Mouse (Mus musculus): Measurements from ENCODE around the gene Rere. TPM values are rescaled to one million over a fixed set of nuclear protein-coding genes. Genes with fewer than 3 reads are reported as not detected.

Gene Rere
- total and polyA plus RNA-seq, 3 experiments, result 3.1 to 36.5 (median 8.7) TPM

GRCm38 (mm10) chr4:150516201-150516600 lies 234.8 kb downstream of the Rere start:
- Histone ChIP-seq H3K4me1 (ENCODE audit: control insufficient read depth in 1 of 2, insufficient read depth in 2 of 2) (no peaks in the 10 kb centered on the region), H3K27me3 (replicated peaks) (no peaks in the 10 kb centered on the region), H3K27ac (ENCODE audit: insufficient read depth, low read depth) (no peak overlapping the region), H3K79me2 (replicated peaks; ENCODE audit: control insufficient read depth, extremely low read depth, insufficient read depth, poor library complexity, severe bottlenecking) (no peaks in the 10 kb centered on the region), H3K9ac (ENCODE audit: insufficient read depth, low read depth) (no peak overlapping the region), H3K9me3 (replicated peaks; ENCODE audit: low read length) (no peaks in the 10 kb centered on the region), H3K36me3 (replicated peaks in 1 of 2; ENCODE audit: control insufficient read depth in 1 of 2, insufficient read depth in 1 of 2, low read length in 1 of 2) (peaks cover 7 to 31% of the 10 kb centered on the region in 2 experiments), H3K4me3 (replicated peaks in 1 of 3; ENCODE audit: low read depth in 2 of 3, low read length in 2 of 3, poor library complexity in 1 of 3) (no peak overlapping the region), H3K4me2 (ENCODE audit: insufficient read depth, low read depth, poor library complexity, severe bottlenecking) (no peak overlapping the region)
- in situ Hi-C loops (cut with MboI; ENCODE audit: low pct_ligation_motif_present, low pct_unique_long_range_greater_than_20kb, low sequenced_read_pairs) (no loop called here), dilution Hi-C loops (cut with MboI; ENCODE audit: extremely low pct_ligation_motif_present, extremely low pct_unique_long_range_greater_than_20kb, low sequenced_read_pairs) (no loop called here)
- TF ChIP-seq HCFC1 (IDR thresholded peaks at IDR 0.05; ENCODE audit: low read depth, low read length) (no peak), ZNF384 (IDR thresholded peaks at IDR 0.05; ENCODE audit: low read depth, low read length) (no peak), SIN3A (IDR thresholded peaks at IDR 0.05; ENCODE audit: low read length) (no peak), MXI1 (IDR thresholded peaks at IDR 0.05; ENCODE audit: low read depth, low read length) (no peak), NRF1 (IDR thresholded peaks at IDR 0.05; ENCODE audit: low read depth, low read length) (no peak), GABPA (IDR thresholded peaks at IDR 0.05; ENCODE audit: insufficient replicate concordance, low read depth, low read length) (no peak), SMC3 (IDR thresholded peaks at IDR 0.05; ENCODE audit: low read depth, low read length) (no peak), MAX (IDR thresholded peaks at IDR 0.05; ENCODE audit: low read length) (no peak), RAD21 (IDR thresholded peaks at IDR 0.05; ENCODE audit: low read depth, low read length) (no peak), PAX5 (IDR thresholded peaks at IDR 0.05; ENCODE audit: low read length) (no peak), MAZ (IDR thresholded peaks at IDR 0.05; ENCODE audit: low read depth, low read length) (no peak), IRF4 (IDR thresholded peaks at IDR 0.05; ENCODE audit: low read depth, low read length) (no peak), MEF2A (IDR thresholded peaks at IDR 0.05; ENCODE audit: borderline replicate concordance, low read depth, low read length) (no peak), UBTF (IDR thresholded peaks at IDR 0.05; ENCODE audit: low read depth, low read length) (no peak)
- no peak for DNase-seq (ENCODE audit: extremely low read depth)

GRCm38 (mm10) chr4:150517381-150517780 lies 235.9 kb downstream of the Rere start:
- Histone ChIP-seq H3K36me3 (replicated peaks in 1 of 2; ENCODE audit: control insufficient read depth in 1 of 2, insufficient read depth in 1 of 2, low read length in 1 of 2) (peaks cover 3 to 31% of the 10 kb centered on the region in 2 experiments), H3K79me2 (replicated peaks; ENCODE audit: control insufficient read depth, extremely low read depth, insufficient read depth, poor library complexity, severe bottlenecking) (no peaks in the 10 kb centered on the region), H3K9me3 (replicated peaks; ENCODE audit: low read length) (no peaks in the 10 kb centered on the region), H3K27ac (ENCODE audit: insufficient read depth, low read depth) (no peak overlapping the region), H3K4me3 (replicated peaks in 1 of 3; ENCODE audit: low read depth in 2 of 3, low read length in 2 of 3, poor library complexity in 1 of 3) (no peak overlapping the region), H3K27me3 (replicated peaks) (no peaks in the 10 kb centered on the region), H3K9ac (ENCODE audit: insufficient read depth, low read depth) (no peak overlapping the region), H3K4me2 (ENCODE audit: insufficient read depth, low read depth, poor library complexity, severe bottlenecking) (no peak overlapping the region), H3K4me1 (ENCODE audit: control insufficient read depth in 1 of 2, insufficient read depth in 2 of 2) (no peaks in the 10 kb centered on the region)
- in situ Hi-C loops (cut with MboI; ENCODE audit: low pct_ligation_motif_present, low pct_unique_long_range_greater_than_20kb, low sequenced_read_pairs) (no loop called here), dilution Hi-C loops (cut with MboI; ENCODE audit: extremely low pct_ligation_motif_present, extremely low pct_unique_long_range_greater_than_20kb, low sequenced_read_pairs) (no loop called here)
- TF ChIP-seq ZNF384 (IDR thresholded peaks at IDR 0.05; ENCODE audit: low read depth, low read length) (no peak), RAD21 (IDR thresholded peaks at IDR 0.05; ENCODE audit: low read depth, low read length) (no peak), NRF1 (IDR thresholded peaks at IDR 0.05; ENCODE audit: low read depth, low read length) (no peak), BHLHE40 (IDR thresholded peaks at IDR 0.05; ENCODE audit: low read depth, low read length) (no peak), MYC (IDR thresholded peaks at IDR 0.05; ENCODE audit: low read depth, low read length) (no peak), E2F4 (IDR thresholded peaks at IDR 0.05; ENCODE audit: insufficient replicate concordance, low read depth, low read length) (no peak), SIN3A (IDR thresholded peaks at IDR 0.05; ENCODE audit: low read length) (no peak), ZMIZ1 (IDR thresholded peaks at IDR 0.05; ENCODE audit: low read depth, low read length) (no peak), USF1 (IDR thresholded peaks at IDR 0.05; ENCODE audit: low read depth, low read length) (no peak), ZC3H11A (IDR thresholded peaks at IDR 0.05; ENCODE audit: low read depth, low read length) (no peak), ELF1 (IDR thresholded peaks at IDR 0.05; ENCODE audit: low read depth, low read length) (no peak), NELFE (IDR thresholded peaks at IDR 0.05; ENCODE audit: low read depth, low read length) (no peak), MAX (IDR thresholded peaks at IDR 0.05; ENCODE audit: low read length) (no peak), USF2 (conservative IDR thresholded peaks at IDR 0.05; ENCODE audit: low read depth, low read length) (no peak), MEF2A (IDR thresholded peaks at IDR 0.05; ENCODE audit: borderline replicate concordance, low read depth, low read length) (no peak), MAZ (IDR thresholded peaks at IDR 0.05; ENCODE audit: low read depth, low read length) (no peak), POLR2A (IDR thresholded peaks at IDR 0.05; ENCODE audit: low read depth, low read length) (no peak), EP300 (IDR thresholded peaks at IDR 0.05; ENCODE audit: low read length) (no peak)
- DNase-seq (ENCODE audit: extremely low read depth), result no peak

All from CH12.LX (cell line).